Mouse (Mus musculus): ENCODE measurements around the gene Invs. TPM values are rescaled to one million over a fixed set of nuclear protein-coding genes. Genes with fewer than 3 reads are reported as not detected.

The Invs gene
- total and polyA plus RNA-seq, 3 experiments = 2.5 to 2.7 TPM; not detected in 1

- Histone ChIP-seq H3K27ac (ENCODE audit: control insufficient read depth, low read depth, low read length) (peak overlapping the region; percentile 77), H3K9me3 (replicated peaks; ENCODE audit: insufficient read depth, low read length) (no peaks in the 10 kb centered on the region), H3K4me1 (ENCODE audit: control insufficient read depth in 1 of 2, insufficient read depth in 2 of 2, low read length in 2 of 2) (peaks cover 0 to 9% of the 10 kb centered on the region in 2 experiments; a peak in 2 of 4 replicates), H3K27me3 (ENCODE audit: control insufficient read depth in 1 of 2, insufficient read depth in 2 of 2, low read length in 2 of 2) (no peaks in the 10 kb centered on the region), H3K79me2 (ENCODE audit: control insufficient read depth, insufficient read depth, low read length, poor library complexity) (no peaks in the 10 kb centered on the region), H3K36me3 (ENCODE audit: control insufficient read depth in 1 of 2, insufficient read depth in 2 of 2, low read length in 2 of 2) (peaks cover 0 to 17% of the 10 kb centered on the region in 2 experiments; a peak in 2 of 4 replicates), H3K9ac (ENCODE audit: control insufficient read depth, low read depth, low read length, poor library complexity, severe bottlenecking) (peak overlapping the region; percentile 42), H3K4me3 (ENCODE audit: control insufficient read depth in 1 of 2, insufficient read depth in 1 of 2, low read depth in 2 of 2, low read length in 2 of 2) (peak overlapping the region in 1 of 2 experiments; percentile 38; a peak in 2 of 4 replicates)
- peak; percentile 82 for DNase-seq (ENCODE audit: low read depth, low spot score)
- no peak for TF ChIP-seq CHD1 (IDR thresholded peaks at IDR 0.05; ENCODE audit: low read depth, low read length)
- no peak for TF ChIP-seq JUND (IDR thresholded peaks at IDR 0.05; ENCODE audit: low read depth, low read length)
- TF ChIP-seq E2F4 (IDR thresholded peaks at IDR 0.05; ENCODE audit: borderline replicate concordance, low read depth, low read length) = no peak
- no peak for TF ChIP-seq EP300 (IDR thresholded peaks at IDR 0.05; ENCODE audit: low read depth in 1 of 2, low read length in 2 of 2)
- TF ChIP-seq RCOR1 (IDR thresholded peaks at IDR 0.05; ENCODE audit: low read depth, low read length) = peak; percentile 27; the same call in 1 of the 2 replicates
- no peak for TF ChIP-seq MAFK (IDR thresholded peaks at IDR 0.05; ENCODE audit: borderline replicate concordance, low read depth, low read length)
- TF ChIP-seq SIN3A (IDR thresholded peaks at IDR 0.05; ENCODE audit: low read length) = 0 out of 2 replicates have a peak, but pooled peaks have one; percentile 16
- peak; percentile 24; the same call in 1 of the 2 replicates for TF ChIP-seq MYC (IDR thresholded peaks at IDR 0.05; ENCODE audit: low read depth, low read length)
- TF ChIP-seq TBP (IDR thresholded peaks at IDR 0.05; ENCODE audit: low read depth, low read length) = no peak
- no peak for TF ChIP-seq GABPA (IDR thresholded peaks at IDR 0.05; ENCODE audit: low read depth, low read length)
- no peak for TF ChIP-seq MXI1 (IDR thresholded peaks at IDR 0.05; ENCODE audit: low read depth, low read length)
- peak; percentile 54; the same call in 1 of the 2 replicates for TF ChIP-seq ELF1 (IDR thresholded peaks at IDR 0.05; ENCODE audit: low read depth, low read length)
- no peak for TF ChIP-seq NELFE (IDR thresholded peaks at IDR 0.05; ENCODE audit: low read depth, low read length)
- TF ChIP-seq ETS1 (IDR thresholded peaks at IDR 0.05; ENCODE audit: low read depth, low read length) = peak; percentile 71; the same call in 1 of the 2 replicates
- peak; percentile 66 for TF ChIP-seq GATA1 (IDR thresholded peaks at IDR 0.05; ENCODE audit: low read depth, low read length)
These were observed 42.5 kb downstream of the Invs start for GRCm38 (mm10) chr4:48322095-48322494.

- H3K27me3 ChIP-seq (ENCODE audit: control insufficient read depth in 1 of 2, insufficient read depth in 2 of 2, low read length in 2 of 2) = no peaks in the 10 kb centered on the region
- DNase-seq (ENCODE audit: low read depth, low spot score) = no peak
- no peak overlapping the region for H3K4me3 ChIP-seq (ENCODE audit: control insufficient read depth in 1 of 2, insufficient read depth in 1 of 2, low read depth in 2 of 2, low read length in 2 of 2)
- TF ChIP-seq MXI1 (IDR thresholded peaks at IDR 0.05; ENCODE audit: low read depth, low read length) = no peak
- no peak for TF ChIP-seq CHD2 (IDR thresholded peaks at IDR 0.05; ENCODE audit: low read length)
- TF ChIP-seq POLR2AphosphoS5 (IDR thresholded peaks at IDR 0.05; ENCODE audit: borderline replicate concordance, low read depth, low read length) = no peak
- no peak for TF ChIP-seq TCF12 (IDR thresholded peaks at IDR 0.05; ENCODE audit: low read depth, low read length)
- no peak for TF ChIP-seq ZKSCAN1 (IDR thresholded peaks at IDR 0.05; ENCODE audit: low read depth, low read length)
- TF ChIP-seq EP300 (IDR thresholded peaks at IDR 0.05; ENCODE audit: low read depth in 1 of 2, low read length in 2 of 2) = no peak
- no peak for TF ChIP-seq MEF2A (IDR thresholded peaks at IDR 0.05; ENCODE audit: extremely low read depth, insufficient replicate concordance, low read depth, low read length, poor library complexity, severe bottlenecking)
- no peak for TF ChIP-seq MAFK (IDR thresholded peaks at IDR 0.05; ENCODE audit: borderline replicate concordance, low read depth, low read length)
- TF ChIP-seq BHLHE40 (IDR thresholded peaks at IDR 0.05; ENCODE audit: borderline replicate concordance, low read depth, low read length) = no peak
- H3K36me3 ChIP-seq (ENCODE audit: control insufficient read depth in 1 of 2, insufficient read depth in 2 of 2, low read length in 2 of 2) = peaks cover 0 to 6% of the 10 kb centered on the region in 2 experiments; a peak in 2 of 4 replicates
- no peaks in the 10 kb centered on the region for H3K79me2 ChIP-seq (ENCODE audit: control insufficient read depth, insufficient read depth, low read length, poor library complexity)
- no peak overlapping the region for H3K27ac ChIP-seq (ENCODE audit: control insufficient read depth, low read depth, low read length)
- H3K9ac ChIP-seq (ENCODE audit: control insufficient read depth, low read depth, low read length, poor library complexity, severe bottlenecking) = no peak overlapping the region
- H3K4me1 ChIP-seq (ENCODE audit: control insufficient read depth in 1 of 2, insufficient read depth in 2 of 2, low read length in 2 of 2) = no peaks in the 10 kb centered on the region
- H3K9me3 ChIP-seq (replicated peaks; ENCODE audit: insufficient read depth, low read length) = no peaks in the 10 kb centered on the region
These were observed 47.6 kb downstream of the Invs start for GRCm38 (mm10) chr4:48327192-48327591.
